Comparison of ENCODE assay signal across 26 mouse cellular contexts in the genomic region with DNA sequence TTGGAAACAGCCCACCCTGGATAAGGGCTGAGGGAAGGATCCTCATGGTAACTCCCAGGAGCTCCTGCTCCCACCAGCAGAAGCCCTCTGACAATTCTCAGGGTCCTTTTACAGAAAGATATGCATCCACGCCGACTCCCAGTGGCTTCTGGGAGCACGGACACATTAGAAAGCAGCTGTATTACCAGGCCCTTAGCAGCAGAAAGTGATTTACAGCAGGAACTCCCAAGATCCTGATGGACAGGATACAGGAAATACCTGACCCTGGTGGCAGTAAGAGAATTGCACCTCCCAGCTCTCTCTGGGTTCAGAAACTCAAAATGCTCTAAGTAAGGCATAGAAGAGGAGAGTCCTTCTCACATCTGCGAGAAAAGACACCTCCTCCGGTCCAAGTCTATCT. TPM values are rescaled to one million over a fixed set of nuclear protein-coding genes. Genes with fewer than 3 reads are reported as not detected.
DNase-seq lines count a peak whose midpoint lies in the region; ATAC-seq and TF ChIP-seq lines count a peak whose summit lies in the region.
"Had no signal": no experiment of that assay in that cellular context is flagged by ENCODE, and none has a peak within 500 bp of the region (broad histone marks: within the 10 kb centered on the region; RNA-seq: fewer than 3 reads in every experiment).

No protein-coding gene starts in this region.

- H3K9me3 ChIP-seq in lung, postnatal 0 days (ENCODE audit: low read length) = no peaks in the 10 kb centered on the region
- H3K9me3 ChIP-seq: forebrain, embryonic 10.5 days; forebrain, embryonic 13.5 days; heart, embryonic 12.5 days; heart, embryonic 15.5 days had no signal

- H3K4me2 ChIP-seq in lung, postnatal 0 days (replicated peaks; ENCODE audit: low read depth, low read length) = no peak overlapping the region
- H3K4me2 ChIP-seq: forebrain, embryonic 13.5 days; heart, embryonic 12.5 days; heart, embryonic 15.5 days; hindbrain, embryonic 14.5 days had no signal

- H3K9ac ChIP-seq in lung, postnatal 0 days (replicated peaks; ENCODE audit: low read depth) = no peak overlapping the region
- H3K9ac ChIP-seq: forebrain, embryonic 13.5 days; heart, embryonic 12.5 days; heart, embryonic 15.5 days; hindbrain, embryonic 14.5 days had no signal

- intact Hi-C loops in gastrocnemius, adult 2 months (cut with DNase I) = no loop called here

- TF ChIP-seq EP300 in lung, postnatal 0 days (IDR thresholded peaks at IDR 0.05) = no peak

- TF ChIP-seq POLR2A in kidney, adult 2 months (IDR thresholded peaks at IDR 0.05; ENCODE audit: low read depth, low read length) = no peak

- no peak for ATAC-seq in lung, postnatal 0 days
- ATAC-seq: activated CD4-positive, CD25-positive, alpha-beta regulatory T cell, adult 4 months; forebrain, embryonic 13.5 days; forebrain, embryonic 16.5 days; hindbrain, postnatal 0 days; inflammation-experienced regulatory T-cells, adult 6 months had no signal

- H3K36me3 ChIP-seq in kidney, adult 2 months (ENCODE audit: control insufficient read depth, insufficient read depth, low read length) = no peaks in the 10 kb centered on the region
- peaks cover 10% of the 10 kb centered on the region; the same call in 1 of the 2 replicates for H3K36me3 ChIP-seq in lung, postnatal 0 days (ENCODE audit: insufficient read depth, low read length)

- 68% methylated on average over 5 of the region's 5 CpGs for WGBS in kidney, adult 2 months
- 72% methylated on average over 5 of the region's 5 CpGs for WGBS in lung, postnatal 0 days

- TF ChIP-seq CTCF in gastrocnemius, adult 2 months (IDR thresholded peaks at IDR 0.05) = 0 out of 2 replicates have a peak, but pooled peaks have one; percentile 2
- TF ChIP-seq CTCF in kidney, adult 2 months (conservative IDR thresholded peaks at IDR 0.05; ENCODE audit: insufficient read depth, insufficient read length, low read depth, low read length) = no peak
- TF ChIP-seq CTCF in lung, postnatal 0 days (IDR thresholded peaks at IDR 0.05) = peak; percentile 22; the same call in 1 of the 2 replicates

- H3K4me1 ChIP-seq in kidney, adult 2 months (ENCODE audit: control insufficient read depth, insufficient read depth, low read length) = no peaks in the 10 kb centered on the region; the same call in 1 of the 2 replicates
- no peaks in the 10 kb centered on the region for H3K4me1 ChIP-seq in lung, postnatal 0 days (ENCODE audit: insufficient read depth, low read depth, low read length)
- H3K4me1 ChIP-seq: forebrain, embryonic 10.5 days; forebrain, embryonic 13.5 days had no signal

- H3K4me3 ChIP-seq in gastrocnemius, adult 2 months = 0 out of 2 replicates have a peak overlapping the region, but pooled peaks have one; percentile 9
- no peak overlapping the region for H3K4me3 ChIP-seq in kidney, adult 2 months (ENCODE audit: insufficient read depth, low read depth, low read length)
- no peak overlapping the region for H3K4me3 ChIP-seq in lung, postnatal 0 days (ENCODE audit: low read depth, low read length)
- H3K4me3 ChIP-seq: forebrain, embryonic 10.5 days; forebrain, embryonic 13.5 days; heart, embryonic 12.5 days; heart, embryonic 15.5 days had no signal

- DNase-seq in gastrocnemius, adult 2 months = no peak
- no peak for DNase-seq in gastrocnemius, postnatal 10 days
- no peak for DNase-seq in kidney, adult 2 months
- DNase-seq in kidney, postnatal 4 days = no peak
- no peak for DNase-seq in lung, postnatal 0 days (ENCODE audit: low spot score)
- no peak for DNase-seq in lung, adult 18-20 months
- DNase-seq: adrenal gland, adult 8-10 months; adrenal gland, postnatal 25 days; cerebellum, adult 18-20 months; cerebellum, adult 9-10 months; cerebellum, postnatal 14 days; gastrocnemius, postnatal 25 days; heart, postnatal 14 days; heart, postnatal 4 days had no signal

- H3K27me3 ChIP-seq in kidney, adult 2 months (replicated peaks; ENCODE audit: control insufficient read depth, insufficient read depth, low read length) = no peaks in the 10 kb centered on the region
- H3K27me3 ChIP-seq in lung, postnatal 0 days (replicated peaks; ENCODE audit: insufficient read depth, low read length) = no peaks in the 10 kb centered on the region
- H3K27me3 ChIP-seq: forebrain, embryonic 13.5 days; heart, embryonic 12.5 days; heart, embryonic 15.5 days had no signal

- H3K27ac ChIP-seq in gastrocnemius, adult 2 months = peak overlapping the region; percentile 32; the same call in 1 of the 2 replicates
- peak overlapping the region; percentile 33; the same call in 1 of the 2 replicates for H3K27ac ChIP-seq in kidney, adult 2 months (ENCODE audit: insufficient read depth, low read depth, low read length)
- H3K27ac ChIP-seq in lung, postnatal 0 days (ENCODE audit: low read length) = no peak overlapping the region
- H3K27ac ChIP-seq: forebrain, embryonic 10.5 days; forebrain, embryonic 13.5 days; heart, embryonic 15.5 days; hindbrain, embryonic 14.5 days; hindbrain, postnatal 0 days had no signal

RNA-seq across cellular contexts. Expression of gene Adamts9, which starts 15.0 kb away (rescaled TPM):
- 1 to 10 TPM; 8.5 to 8.9 TPM for total RNA-seq in gastrocnemius, adult 2 months (2021)
- total RNA-seq in gastrocnemius, postnatal 10 days (2021) = 10 to 100 TPM; 17.8 to 27.5 TPM
- 6.3 and 6.7 TPM in 2 replicates for polyA plus RNA-seq in kidney, adult 2 months (2012; rRNA removed)
- polyA plus RNA-seq in lung, postnatal 0 days (2015; fragmentation: Nextera tagmentation; extraction: Ambion mirVana) = 6.4 and 7.2 TPM in 2 replicates

RNA-seq across cellular contexts. Expression of gene Gm15737, which starts 59.1 kb away (rescaled TPM):
- under 1 TPM; 0.50 to 0.51 TPM for total RNA-seq in gastrocnemius, adult 2 months (2021)
- total RNA-seq in gastrocnemius, postnatal 10 days (2021) = under 1 TPM; 0.68 to 0.92 TPM
- polyA plus RNA-seq in kidney, adult 2 months (2012; rRNA removed) = 0.01 TPM in 1 of 2 replicates, not detected in the other
- polyA plus RNA-seq in lung, postnatal 0 days (2015; fragmentation: Nextera tagmentation; extraction: Ambion mirVana) = 0.05 TPM in 2 replicates
- total RNA-seq: adrenal gland, postnatal 25 days; hindbrain, postnatal 0 days had no signal
- polyA plus RNA-seq: activated CD4-positive, CD25-positive, alpha-beta regulatory T cell, adult 4 months; brain, embryonic 14.5 days; embryonic facial prominence, embryonic 11.5 days; forebrain, embryonic 13.5 days; forebrain, embryonic 16.5 days; hindbrain, embryonic 11.5 days; hindbrain, postnatal 0 days; inflammation-experienced regulatory T-cells, adult 6 months had no signal
